ENCODE assay signal across 21 mouse cellular contexts in genomic region chr4:127261601-127262000, GRCm38 (mm10). TPM values are rescaled to one million over a fixed set of nuclear protein-coding genes. Genes with fewer than 3 reads are reported as not detected.
DNase-seq lines count a peak whose midpoint lies in the region; ATAC-seq and TF ChIP-seq lines count a peak whose summit lies in the region.
"Had no signal": no experiment of that assay in that cellular context is flagged by ENCODE, and none has a peak within 500 bp of the region (broad histone marks: within the 10 kb centered on the region; RNA-seq: fewer than 3 reads in every experiment).

No protein-coding gene starts in this region.

- H3K27me3 ChIP-seq in heart, embryonic 10.5 days (ENCODE audit: insufficient read depth, poor library complexity, severe bottlenecking): no peaks in the 10 kb centered on the region
- no peaks in the 10 kb centered on the region for H3K27me3 ChIP-seq in heart, embryonic 11.5 days (ENCODE audit: control insufficient read depth, insufficient read depth, low read length)
- no peaks in the 10 kb centered on the region for H3K27me3 ChIP-seq in liver, postnatal 0 days (ENCODE audit: insufficient read depth, low read length)
- no peaks in the 10 kb centered on the region for H3K27me3 ChIP-seq in liver, embryonic 11.5 days (replicated peaks; ENCODE audit: control insufficient read depth, insufficient read depth, low read length)
- H3K27me3 ChIP-seq: embryonic facial prominence, embryonic 12.5 days; forebrain, embryonic 13.5 days; forebrain, embryonic 15.5 days had no signal

- no peak overlapping the region for H3K4me3 ChIP-seq in heart, embryonic 10.5 days
- H3K4me3 ChIP-seq in heart, embryonic 11.5 days (ENCODE audit: low read depth, low read length): no peak overlapping the region
- no peak overlapping the region for H3K4me3 ChIP-seq in liver, postnatal 0 days (ENCODE audit: low read depth, low read length)
- H3K4me3 ChIP-seq in liver, embryonic 11.5 days (ENCODE audit: low read depth, low read length): no peak overlapping the region
- H3K4me3 ChIP-seq in brown adipose tissue, adult 24 weeks (ENCODE audit: insufficient read depth, low read depth, low read length): no peak overlapping the region
- H3K4me3 ChIP-seq: embryonic facial prominence, embryonic 10.5 days; embryonic facial prominence, embryonic 12.5 days; forebrain, embryonic 13.5 days; forebrain, embryonic 15.5 days had no signal

- TF ChIP-seq CTCF in liver, postnatal 0 days (IDR thresholded peaks at IDR 0.05; ENCODE audit: low read depth): no peak

- H3K9ac ChIP-seq in heart, embryonic 11.5 days (ENCODE audit: low read depth, low read length): no peak overlapping the region
- H3K9ac ChIP-seq in liver, postnatal 0 days (replicated peaks): no peak overlapping the region
- no peak overlapping the region for H3K9ac ChIP-seq in liver, embryonic 11.5 days (ENCODE audit: low read depth, low read length)
- H3K9ac ChIP-seq: embryonic facial prominence, embryonic 12.5 days; forebrain, embryonic 13.5 days; forebrain, embryonic 15.5 days had no signal

- H3K4me2 ChIP-seq in heart, embryonic 11.5 days: no peak overlapping the region
- no peak overlapping the region for H3K4me2 ChIP-seq in liver, postnatal 0 days (ENCODE audit: low read depth, low read length)
- H3K4me2 ChIP-seq in liver, embryonic 11.5 days: no peak overlapping the region
- H3K4me2 ChIP-seq: embryonic facial prominence, embryonic 12.5 days; forebrain, embryonic 13.5 days; forebrain, embryonic 15.5 days had no signal

- intact Hi-C loops in heart, postnatal 25 days (cut with DNase I): no loop called here

- 0 out of 2 replicates have a peak overlapping the region, but pooled peaks have one; percentile 63 for H3K27ac ChIP-seq in heart, embryonic 10.5 days
- no peak overlapping the region for H3K27ac ChIP-seq in heart, embryonic 11.5 days (ENCODE audit: low read depth, low read length)
- no peak overlapping the region for H3K27ac ChIP-seq in liver, postnatal 0 days (ENCODE audit: low read depth)
- H3K27ac ChIP-seq in liver, embryonic 11.5 days (ENCODE audit: low read depth, low read length): no peak overlapping the region
- peak overlapping the region; percentile 45 for H3K27ac ChIP-seq in brown adipose tissue, adult 24 weeks (replicated peaks; ENCODE audit: low read depth, low read length)
- H3K27ac ChIP-seq: embryonic facial prominence, embryonic 10.5 days; embryonic facial prominence, embryonic 12.5 days; forebrain, embryonic 13.5 days; forebrain, embryonic 15.5 days had no signal

- 78% methylated on average over 14 of the region's 14 CpGs for WGBS in heart, embryonic 10.5 days
- whole genome bisulfite sequencing in heart, embryonic 11.5 days (ENCODE audit: insufficient replicate concordance): 72% methylated on average over 14 of the region's 14 CpGs
- 78% methylated on average over 14 of the region's 14 CpGs for WGBS in liver, postnatal 0 days (ENCODE audit: insufficient replicate concordance)
- 80% methylated on average over 14 of the region's 14 CpGs for WGBS in liver, embryonic 11.5 days

- no peak for TF ChIP-seq EP300 in liver, postnatal 0 days (IDR thresholded peaks at IDR 0.05; ENCODE audit: low read depth)

- no peaks in the 10 kb centered on the region for H3K9me3 ChIP-seq in heart, embryonic 10.5 days
- no peaks in the 10 kb centered on the region for H3K9me3 ChIP-seq in heart, embryonic 11.5 days (replicated peaks; ENCODE audit: control insufficient read depth, low read length)
- no peaks in the 10 kb centered on the region for H3K9me3 ChIP-seq in liver, postnatal 0 days (ENCODE audit: low read length)
- H3K9me3 ChIP-seq in liver, embryonic 11.5 days (ENCODE audit: control insufficient read depth, low read length): no peaks in the 10 kb centered on the region
- H3K9me3 ChIP-seq: embryonic facial prominence, embryonic 10.5 days; embryonic facial prominence, embryonic 12.5 days; forebrain, embryonic 13.5 days; forebrain, embryonic 15.5 days had no signal

- H3K4me1 ChIP-seq in heart, embryonic 10.5 days: peaks cover 38% of the 10 kb centered on the region
- H3K4me1 ChIP-seq in heart, embryonic 11.5 days (ENCODE audit: control insufficient read depth, insufficient read depth, low read length): peaks cover 15% of the 10 kb centered on the region
- H3K4me1 ChIP-seq in liver, postnatal 0 days (ENCODE audit: insufficient read depth): no peaks in the 10 kb centered on the region
- H3K4me1 ChIP-seq in liver, embryonic 11.5 days (replicated peaks; ENCODE audit: control insufficient read depth, insufficient read depth, low read length): peaks cover 8% of the 10 kb centered on the region
- H3K4me1 ChIP-seq in brown adipose tissue, adult 24 weeks (ENCODE audit: control insufficient read depth, insufficient read depth, insufficient read length, low read length): peaks cover 2% of the 10 kb centered on the region; the same call in 1 of the 2 replicates
- H3K4me1 ChIP-seq: embryonic facial prominence, embryonic 12.5 days; forebrain, embryonic 13.5 days; forebrain, embryonic 15.5 days had no signal

- ATAC-seq in heart, embryonic 11.5 days (replicated peaks; ENCODE audit: insufficient number of reproducible peaks, low FRiP score, low TSS enrichment): no peak
- ATAC-seq in liver, postnatal 0 days: peak; percentile 26; the same call in 1 of the 2 replicates
- ATAC-seq in liver, embryonic 11.5 days (replicated peaks; ENCODE audit: low FRiP score): no peak
- ATAC-seq: forebrain, embryonic 13.5 days; forebrain, embryonic 15.5 days had no signal

- H3K36me3 ChIP-seq in heart, embryonic 10.5 days: no peaks in the 10 kb centered on the region
- no peaks in the 10 kb centered on the region for H3K36me3 ChIP-seq in heart, embryonic 11.5 days (ENCODE audit: control insufficient read depth, insufficient read depth, low read length)
- no peaks in the 10 kb centered on the region for H3K36me3 ChIP-seq in liver, postnatal 0 days (replicated peaks; ENCODE audit: insufficient read depth, low read length)
- no peaks in the 10 kb centered on the region for H3K36me3 ChIP-seq in liver, embryonic 11.5 days (ENCODE audit: control insufficient read depth, insufficient read depth, low read length)
- H3K36me3 ChIP-seq: embryonic facial prominence, embryonic 10.5 days; embryonic facial prominence, embryonic 12.5 days; forebrain, embryonic 15.5 days had no signal

- peak; percentile 90 for DNase-seq in heart, adult 11 months
- no peak for DNase-seq in heart, postnatal 25 days (ENCODE audit: low spot score)
- DNase-seq in heart, embryonic 10.5 days (ENCODE audit: low spot score): no peak
- no peak for DNase-seq in liver, postnatal 0 days
- no peak for DNase-seq in liver, embryonic 11.5 days (ENCODE audit: low spot score)
- DNase-seq in layer of hippocampus, adult 9-10 months (ENCODE audit: low spot score): no peak
- DNase-seq: adrenal gland, adult 2 months; adrenal gland, postnatal 10 days; adrenal gland, postnatal 25 days; cerebellum, adult 11-12 months; cerebellum, adult 2 months; cerebellum, adult 9-10 months; cerebellum, postnatal 10 days; cerebellum, postnatal 25 days had no signal

RNA-seq across cellular contexts. Expression of gene Smim12, which starts 18.0 kb away (rescaled TPM):
- total RNA-seq in heart, postnatal 25 days (2021): 10 to 100 TPM; 49.2 to 50.6 TPM
- 83.2 TPM in 2 replicates for polyA plus RNA-seq in heart, embryonic 10.5 days (2016; fragmentation: Nextera tagmentation; extraction: Ambion mirVana)
- polyA plus RNA-seq in heart, embryonic 11.5 days (2014; fragmentation: Nextera tagmentation; extraction: Ambion mirVana): 62.2 and 67.7 TPM in 2 replicates
- 33.9 and 35.0 TPM in 2 replicates for polyA plus RNA-seq in liver, postnatal 0 days (2015; fragmentation: Nextera tagmentation; extraction: Ambion mirVana)
- polyA plus RNA-seq in liver, embryonic 11.5 days (2014; fragmentation: Nextera tagmentation; extraction: Ambion mirVana): 56.5 and 56.9 TPM in 2 replicates
- 30.7 and 42.6 TPM in 2 replicates for polyA plus RNA-seq in brown adipose tissue, adult 24 weeks (2012; ENCODE audit: insufficient read depth, insufficient read length, missing spikeins)

RNA-seq across cellular contexts. Expression of gene Gja4, which starts 52.2 kb away (rescaled TPM):
- total RNA-seq in heart, postnatal 25 days (2021): 10 to 100 TPM; 11.1 to 12.5 TPM
- polyA plus RNA-seq in heart, embryonic 10.5 days (2016; fragmentation: Nextera tagmentation; extraction: Ambion mirVana): 32.7 and 48.8 TPM in 2 replicates
- polyA plus RNA-seq in heart, embryonic 11.5 days (2014; fragmentation: Nextera tagmentation; extraction: Ambion mirVana): 40.6 and 41.5 TPM in 2 replicates
- 2.7 and 3.1 TPM in 2 replicates for polyA plus RNA-seq in liver, postnatal 0 days (2015; fragmentation: Nextera tagmentation; extraction: Ambion mirVana)
- 4.4 and 5.5 TPM in 2 replicates for polyA plus RNA-seq in liver, embryonic 11.5 days (2014; fragmentation: Nextera tagmentation; extraction: Ambion mirVana)
- polyA plus RNA-seq in brown adipose tissue, adult 24 weeks (2012; ENCODE audit: insufficient read depth, insufficient read length, missing spikeins): 2.3 and 3.4 TPM in 2 replicates
- total RNA-seq: MEL had no signal

Comparison
In these comparisons a context has a peak if more than half of its experiments do, and no peak if none do; other contexts are left out.
1. H3K27ac ChIP-seq: peak in heart, embryonic 10.5 days (single experiment) and brown adipose tissue, adult 24 weeks (single experiment); none in heart, embryonic 11.5 days (single experiment), liver, postnatal 0 days (single experiment) and liver, embryonic 11.5 days (single experiment).